Mouse (Mus musculus) ES-E14 (cell line): ENCODE measurements around the gene Hnrnpa3. TPM values are rescaled to one million over a fixed set of nuclear protein-coding genes. Genes with fewer than 3 reads are reported as not detected.

Experiments used
- DNase-seq: peaks from one replicate; pipeline ENCODE4 v3.0.0-alpha.2; 2013; ENCODE audit warnings: low read depth, low spot score
- H3K27ac ChIP-seq: 2 replicates; pipeline ENCODE4 v1.5.1; 2012; ENCODE audit warnings: low read depth, mild to moderate bottlenecking, low read length, moderate library complexity, mixed read lengths; ENCODE audit not compliant: poor library complexity, insufficient read depth, severe bottlenecking
- H3K36me3 ChIP-seq: 2 replicates; pipeline ENCODE4 v1.6.1; 2012; ENCODE audit warnings: mild to moderate bottlenecking, low read length, moderate library complexity, mixed read lengths; ENCODE audit not compliant: control insufficient read depth, poor library complexity, insufficient read depth, severe bottlenecking
- H3K4me1 ChIP-seq, 2 experiments: fragments of 150-350 bp in 1 of 2; sonication (generic) in 1 of 2; 2 replicates each; pipeline ENCODE4 v1.6.1; 2012; ENCODE audit warnings: low read length in 2 of 2, mild to moderate bottlenecking in 1 of 2, mixed read lengths in 1 of 2; ENCODE audit not compliant: control insufficient read depth in 2 of 2, insufficient read depth in 2 of 2, poor library complexity in 1 of 2
- H3K4me3 ChIP-seq, 2 experiments: fragments of 150-350 bp in 1 of 2; sonication (generic) in 1 of 2; 2 replicates each; pipeline ENCODE4 v1.5.1; 2012; ENCODE audit warnings: low read length in 2 of 2, low read depth in 1 of 2, mild to moderate bottlenecking in 1 of 2, mixed read lengths in 1 of 2; ENCODE audit not compliant: insufficient read depth in 1 of 2, poor library complexity in 1 of 2, severe bottlenecking in 1 of 2
- H3K9ac ChIP-seq: 2 replicates; pipeline ENCODE4 v1.6.1; 2012; ENCODE audit warnings: low read depth, mild to moderate bottlenecking, low read length, mixed read lengths; ENCODE audit not compliant: poor library complexity, insufficient read depth, severe bottlenecking
- H3K9me3 ChIP-seq: fragments of 150-350 bp; sonication (generic); 2 replicates; pipeline ENCODE4 v1.6.1; 2012; ENCODE audit warnings: low read depth, mild to moderate bottlenecking, low read length; ENCODE audit not compliant: control insufficient read depth, insufficient read depth
- CHD2 ChIP-seq: IDR thresholded peaks from 2 replicates; pipeline ENCODE4 v1.6.1; 2014; ENCODE audit warnings: mild to moderate bottlenecking, low read depth, low read length, inconsistent platforms
- HCFC1 ChIP-seq: IDR thresholded peaks from 2 replicates; pipeline ENCODE4 v1.6.1; 2012; ENCODE audit warnings: low read length, inconsistent platforms, borderline replicate concordance; ENCODE audit not compliant: insufficient read depth
- MAFK ChIP-seq: IDR thresholded peaks from 2 replicates; pipeline ENCODE4 v1.6.1; 2014; ENCODE audit warnings: mild to moderate bottlenecking, low read depth, low read length, inconsistent platforms; ENCODE audit not compliant: insufficient read depth
- ZC3H11A ChIP-seq: IDR thresholded peaks from 2 replicates; pipeline ENCODE4 v1.6.1; 2012; ENCODE audit warnings: low read depth, mild to moderate bottlenecking, inconsistent platforms, low read length, borderline replicate concordance
- ZNF384 ChIP-seq: IDR thresholded peaks from 2 replicates; pipeline ENCODE4 v1.6.1; 2012; ENCODE audit warnings: low read depth, low read length, inconsistent platforms
- in situ Hi-C, 2 experiments: fragments of 600-800 bp; cut with MboI; formaldehyde crosslinking; loops; one replicate each; pipeline ENCODE4 v1.15.1; 2025; ENCODE audit warnings: low sequenced_read_pairs in 2 of 2, inconsistent platforms in 1 of 2; ENCODE audit not compliant: unreplicated experiment in 2 of 2
- total RNA-seq: library from RNA; depleted of rRNA; stranded (reverse); fragments of 300-350 nt; gene quantifications from 2 replicates; pipeline ENCODE4 v1.2.3, GENCODE M21; 2012

Gene Hnrnpa3
- total RNA-seq, 1 experiment = 166 TPM

DNA sequence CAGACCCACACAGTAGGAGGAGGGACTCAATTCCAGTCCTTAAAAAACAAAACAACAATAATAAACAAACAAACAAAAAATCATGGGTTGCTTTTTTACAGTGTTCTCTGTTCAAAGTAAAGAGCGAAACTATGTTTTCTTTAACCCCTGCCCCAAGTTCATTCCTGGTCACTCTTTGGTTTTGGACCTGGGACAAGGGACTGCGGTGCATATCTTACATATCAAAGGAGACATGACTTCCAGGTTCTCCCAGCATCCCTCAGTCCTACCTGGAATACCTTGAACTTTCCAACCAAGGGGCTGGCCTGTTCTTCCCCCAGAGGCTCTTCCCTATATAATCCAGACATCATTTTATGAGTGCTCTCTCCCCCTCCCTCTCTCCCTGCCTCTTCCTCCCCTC is 47.1 kb upstream of the Hnrnpa3 start:
- Histone ChIP-seq H3K9ac (no peak overlapping the region), H3K36me3 (no peaks in the 10 kb centered on the region), H3K9me3 (no peaks in the 10 kb centered on the region), H3K4me1 (peaks cover 4 to 7% of the 10 kb centered on the region in 2 experiments), H3K4me3 (no peak overlapping the region), H3K27ac (no peak overlapping the region)
- in situ Hi-C loops = loop anchor here (25.0 kb wide), 2 partner anchors 350 to 450 kb away; no protein-coding TSS in a partner anchor
- no peak for DNase-seq
- TF ChIP-seq CHD2 (no peak), ZNF384 (no peak), MAFK (no peak), HCFC1 (no peak), ZC3H11A (no peak)

DNA sequence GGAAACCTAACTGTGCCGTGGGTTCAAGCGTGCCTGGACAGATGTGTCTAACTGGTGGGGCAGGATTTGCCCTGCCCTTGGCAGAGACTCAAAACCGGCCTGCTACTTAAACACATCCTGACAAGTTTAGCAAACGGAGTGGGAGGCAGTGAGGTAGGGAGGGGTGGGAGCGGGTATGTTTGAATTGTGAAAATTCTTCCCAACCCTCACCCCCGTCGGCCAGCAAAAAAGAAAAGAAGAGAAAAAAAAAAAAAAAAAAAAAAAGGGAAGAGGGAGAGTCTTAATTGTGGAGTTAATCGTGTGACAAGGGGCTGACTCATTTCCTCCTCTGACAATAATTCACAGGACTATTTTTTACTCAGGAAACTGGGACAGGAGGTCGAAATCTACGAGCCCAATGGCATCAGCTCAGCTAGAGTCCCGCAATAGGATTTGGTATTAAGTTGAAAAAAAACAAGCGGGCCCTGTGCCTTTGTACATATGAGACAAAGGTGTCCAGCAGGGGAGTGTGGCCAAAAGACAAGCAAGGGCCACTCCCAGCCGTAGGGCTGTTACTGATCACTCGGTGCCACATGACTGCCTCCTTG is 46.0 kb upstream of the Hnrnpa3 start:
- no peak overlapping the region for H3K9ac ChIP-seq
- no peaks in the 10 kb centered on the region for H3K36me3 ChIP-seq
- H3K27ac ChIP-seq = no peak overlapping the region
- DNase-seq = no peak
- H3K4me1 ChIP-seq = peaks cover 4 to 7% of the 10 kb centered on the region in 2 experiments
- no peak overlapping the region for H3K4me3 ChIP-seq
- no peaks in the 10 kb centered on the region for H3K9me3 ChIP-seq
- in situ Hi-C loops = loop anchor here (25.0 kb wide), 2 partner anchors 349 to 449 kb away; no protein-coding TSS in a partner anchor
- TF ChIP-seq CHD2 (no peak), ZC3H11A (no peak), MAFK (no peak), HCFC1 (no peak), ZNF384 (peak; percentile 23; the same call in 1 of the 2 replicates)

GRCm38 (mm10) chr2:75614577-75614976 is 44.5 kb upstream of the Hnrnpa3 start:
- TF ChIP-seq MAFK (no peak), ZC3H11A (no peak), ZNF384 (no peak), HCFC1 (no peak), CHD2 (no peak)
- DNase-seq = no peak
- H3K9me3 ChIP-seq = no peaks in the 10 kb centered on the region
- no peak overlapping the region for H3K27ac ChIP-seq
- H3K4me1 ChIP-seq = peaks cover 4 to 7% of the 10 kb centered on the region in 2 experiments
- no peaks in the 10 kb centered on the region for H3K36me3 ChIP-seq
- no peak overlapping the region for H3K4me3 ChIP-seq
- no peak overlapping the region for H3K9ac ChIP-seq
- in situ Hi-C loops = loop anchor here (25.0 kb wide), 2 partner anchors 348 to 448 kb away; no protein-coding TSS in a partner anchor

DNA sequence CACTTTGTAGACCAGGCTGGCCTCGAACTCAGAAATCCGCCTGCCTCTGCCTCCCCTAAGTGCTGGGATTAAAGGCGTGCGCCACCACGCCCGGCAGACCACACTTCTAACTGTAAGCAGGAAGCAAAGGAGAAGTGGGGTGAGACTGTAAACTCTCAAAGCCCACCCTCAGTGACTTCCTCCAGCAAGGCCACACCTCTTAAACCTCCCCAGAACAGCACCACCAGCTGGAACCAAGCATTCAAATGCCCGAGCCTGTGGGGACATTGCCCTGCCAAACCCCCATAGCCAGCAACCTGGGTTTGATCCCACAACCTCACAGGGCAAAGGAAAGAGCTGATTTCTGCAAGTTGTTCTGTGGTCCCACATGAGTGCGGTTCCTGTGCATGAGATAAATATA is 42.1 kb upstream of the Hnrnpa3 start:
- Histone ChIP-seq H3K36me3 (no peaks in the 10 kb centered on the region), H3K27ac (no peak overlapping the region), H3K4me3 (no peak overlapping the region), H3K9me3 (no peaks in the 10 kb centered on the region), H3K9ac (no peak overlapping the region), H3K4me1 (peaks cover 4 to 7% of the 10 kb centered on the region in 2 experiments)
- no peak for DNase-seq
- TF ChIP-seq MAFK (no peak), ZNF384 (peak; percentile 2; the same call in 1 of the 2 replicates)
- in situ Hi-C loops = loop anchor here (25.0 kb wide), 2 partner anchors 345 to 445 kb away; no protein-coding TSS in a partner anchor
